Mouse (Mus musculus) intestine, embryonic 16.5 days (tissue): ENCODE measurements around the gene Srrm4. TPM values are rescaled to one million over a fixed set of nuclear protein-coding genes. Genes with fewer than 3 reads are reported as not detected.

Source experiments
- ATAC-seq: fragments of 200-750 bp; cut with Nextera tagmentation; 2 replicates; pipeline ENCODE4 v1.8.0; 2017; ENCODE audit warnings: moderate TSS enrichment, moderate library complexity
- H3K27ac ChIP-seq: fragments of 300-500 bp; sonication (generic); 2 replicates; pipeline ENCODE4 v1.5.1; 2014; ENCODE audit warnings: mild to moderate bottlenecking, low read length
- H3K27me3 ChIP-seq: fragments of 300-500 bp; sonication (generic); replicated peaks from 2 replicates; pipeline ENCODE4 v1.6.1; 2014; ENCODE audit warnings: low read length, control low read depth, mixed read lengths; ENCODE audit not compliant: control insufficient read depth, insufficient read depth
- H3K36me3 ChIP-seq: fragments of 300-500 bp; sonication (generic); 2 replicates; pipeline ENCODE4 v1.6.1; 2014; ENCODE audit warnings: low read length, control low read depth; ENCODE audit not compliant: control insufficient read depth, insufficient read depth
- H3K4me1 ChIP-seq: fragments of 300-500 bp; sonication (generic); 2 replicates; pipeline ENCODE4 v1.6.1; 2014; ENCODE audit warnings: low read length, control low read depth, mixed read lengths; ENCODE audit not compliant: control insufficient read depth, insufficient read depth
- H3K4me2 ChIP-seq: fragments of 300-500 bp; sonication (generic); 2 replicates; pipeline ENCODE4 v1.6.1; 2014; ENCODE audit warnings: low read depth, low read length, control low read depth
- H3K4me3 ChIP-seq: fragments of 300-500 bp; sonication (generic); 2 replicates; pipeline ENCODE4 v1.5.1; 2014; ENCODE audit warnings: mild to moderate bottlenecking, low read length
- H3K9ac ChIP-seq: fragments of 300-500 bp; sonication (generic); 2 replicates; pipeline ENCODE4 v1.6.1; 2014; ENCODE audit warnings: low read depth, low read length
- H3K9me3 ChIP-seq: fragments of 300-500 bp; sonication (generic); 2 replicates; pipeline ENCODE4 v1.6.1; 2016; ENCODE audit warnings: low read length, control low read depth; ENCODE audit not compliant: control insufficient read depth
- WGBS: fragments of 180-500 bp; shearing (Covaris S2); extraction: QIAGEN DNeasy Blood & Tissue Kit; methylation state at CpG from one replicate; pipeline ENCODE4 v1.1.7; 2014; 5-methylcytosine and 5-hydroxymethylcytosine counted together
- polyA plus RNA-seq: library from polyadenylated mRNA; unstranded; fragments of >200 nt; fragmentation: Nextera tagmentation; extraction: Ambion mirVana; gene quantifications from 2 replicates; pipeline ENCODE4 v1.2.1, GENCODE M21; 2015

Gene Srrm4
- polyA plus RNA-seq, 1 experiment from 2014 or later = 1.5 TPM

DNA sequence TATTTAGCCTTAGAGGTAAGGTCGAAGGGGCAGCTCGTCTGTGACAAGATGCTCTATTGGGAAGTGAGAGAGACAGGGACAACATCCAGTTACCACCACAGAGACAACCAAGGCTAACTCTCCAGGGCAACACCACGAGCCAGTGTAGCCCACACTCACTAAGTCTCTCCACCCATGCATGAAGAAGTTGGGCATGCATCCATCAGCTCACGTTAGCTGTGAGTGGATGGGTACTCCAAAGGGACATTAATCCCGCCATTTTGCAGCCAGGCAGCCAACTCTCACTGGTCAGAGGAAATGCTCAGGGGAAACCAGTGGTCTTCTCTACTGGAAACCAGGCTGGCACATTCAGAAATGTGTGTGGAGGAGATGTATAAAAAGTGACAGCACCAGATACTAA, 93.8 kb downstream of the Srrm4 start:
- H3K27ac ChIP-seq = no peak overlapping the region
- no peaks in the 10 kb centered on the region for H3K4me1 ChIP-seq
- H3K4me3 ChIP-seq = no peak overlapping the region
- H3K9me3 ChIP-seq = no peaks in the 10 kb centered on the region
- H3K4me2 ChIP-seq = no peak overlapping the region
- no peaks in the 10 kb centered on the region for H3K27me3 ChIP-seq
- no peak for ATAC-seq
- WGBS = 78% methylated on average over 5 of the region's 5 CpGs
- H3K36me3 ChIP-seq = no peaks in the 10 kb centered on the region
- H3K9ac ChIP-seq = no peak overlapping the region

DNA sequence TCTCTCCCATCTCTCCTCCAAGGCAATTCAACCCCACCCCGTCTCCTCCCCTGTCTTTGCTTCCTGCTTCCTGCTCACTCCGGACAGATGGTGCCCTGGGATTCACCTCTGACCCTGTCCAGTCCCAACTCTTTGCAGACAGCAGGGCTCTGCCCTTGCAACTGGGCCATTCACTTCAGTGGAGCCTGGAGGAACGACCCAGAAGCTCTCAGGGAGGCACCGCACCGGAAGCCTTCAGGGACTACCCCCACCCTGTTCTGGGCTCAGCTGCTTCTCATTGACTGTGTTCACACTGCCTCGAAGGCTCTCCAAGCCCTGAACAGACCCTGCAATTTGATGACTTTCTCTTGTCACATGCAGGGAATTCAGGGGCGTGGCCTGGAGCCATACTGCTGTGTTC, 94.4 kb downstream of the Srrm4 start:
- Histone ChIP-seq H3K9ac (no peak overlapping the region), H3K27me3 (no peaks in the 10 kb centered on the region), H3K27ac (no peak overlapping the region), H3K36me3 (no peaks in the 10 kb centered on the region), H3K4me3 (no peak overlapping the region), H3K4me2 (no peak overlapping the region), H3K9me3 (no peaks in the 10 kb centered on the region), H3K4me1 (no peaks in the 10 kb centered on the region)
- WGBS = 28% methylated on average over 7 of the region's 7 CpGs
- no peak for ATAC-seq

DNA sequence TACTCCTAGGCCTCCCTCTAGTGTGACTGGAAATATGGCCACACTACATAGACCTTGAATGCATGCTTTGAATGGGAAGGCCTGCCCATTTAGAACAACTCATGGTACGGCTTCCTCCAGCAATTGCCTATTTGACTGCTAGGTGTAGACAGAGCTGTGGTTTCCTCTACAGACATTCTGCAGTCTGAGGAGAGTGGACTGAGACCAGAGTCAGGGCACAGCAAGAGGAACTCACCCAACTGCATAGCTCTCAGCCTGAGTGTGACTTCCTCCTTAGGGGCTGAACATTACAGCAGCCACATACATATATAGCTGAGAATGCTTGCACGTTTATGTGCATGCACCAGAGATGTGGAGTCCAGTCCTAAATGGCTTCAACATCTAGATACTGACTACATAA, 94.9 kb downstream of the Srrm4 start:
- Histone ChIP-seq H3K9ac (no peak overlapping the region), H3K27me3 (no peaks in the 10 kb centered on the region), H3K4me2 (no peak overlapping the region), H3K9me3 (no peaks in the 10 kb centered on the region), H3K36me3 (no peaks in the 10 kb centered on the region), H3K4me3 (no peak overlapping the region), H3K27ac (no peak overlapping the region), H3K4me1 (no peaks in the 10 kb centered on the region)
- no peak for ATAC-seq
- 77% methylated on average over 2 of the region's 2 CpGs for WGBS

DNA sequence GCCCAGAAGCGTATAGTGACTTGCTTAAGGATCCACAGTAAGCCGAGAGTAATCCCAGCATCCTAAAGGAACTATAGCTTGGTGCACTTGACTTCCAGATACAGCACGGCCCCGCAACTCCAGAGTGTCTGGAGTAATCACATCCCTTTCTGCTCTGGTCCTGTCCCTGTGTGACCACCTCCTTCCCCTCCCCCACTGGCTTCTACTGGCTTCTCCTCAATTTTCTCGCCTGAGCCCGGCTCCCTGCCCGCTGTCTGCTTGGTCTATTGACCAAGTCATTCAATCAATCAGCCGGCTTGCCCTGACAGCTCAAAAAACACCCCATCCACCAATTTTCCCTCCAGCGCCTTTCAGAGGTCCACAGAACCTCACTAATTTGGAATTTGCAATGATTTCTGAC, 96.2 kb downstream of the Srrm4 start:
- no peak overlapping the region for H3K27ac ChIP-seq
- H3K9me3 ChIP-seq = no peaks in the 10 kb centered on the region
- ATAC-seq = no peak
- H3K36me3 ChIP-seq = no peaks in the 10 kb centered on the region
- H3K4me1 ChIP-seq = no peaks in the 10 kb centered on the region
- H3K4me3 ChIP-seq = no peak overlapping the region
- WGBS = 66% methylated on average over 9 of the region's 9 CpGs
- H3K27me3 ChIP-seq = no peaks in the 10 kb centered on the region
- no peak overlapping the region for H3K9ac ChIP-seq
- H3K4me2 ChIP-seq = no peak overlapping the region

DNA sequence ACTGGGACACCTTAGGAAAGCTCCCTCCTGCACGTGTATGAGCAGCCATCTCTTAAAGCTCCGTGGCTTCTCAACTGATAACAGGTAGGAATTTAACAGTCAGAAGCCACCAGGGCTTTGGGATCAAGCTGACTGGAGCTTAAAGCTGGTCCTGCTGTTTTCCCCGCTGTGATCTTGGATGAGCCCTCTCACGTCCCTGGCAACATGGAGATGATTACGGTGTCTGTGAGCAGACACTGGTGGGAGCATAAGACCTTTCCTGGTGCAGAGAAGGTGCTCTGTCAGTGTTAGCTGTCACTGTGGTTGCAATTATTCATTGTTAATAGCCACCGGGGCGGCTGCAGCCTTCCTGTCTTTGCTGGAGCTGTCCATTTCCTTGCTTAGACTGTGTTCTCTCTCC, 97.2 kb downstream of the Srrm4 start:
- H3K4me1 ChIP-seq = no peaks in the 10 kb centered on the region

DNA sequence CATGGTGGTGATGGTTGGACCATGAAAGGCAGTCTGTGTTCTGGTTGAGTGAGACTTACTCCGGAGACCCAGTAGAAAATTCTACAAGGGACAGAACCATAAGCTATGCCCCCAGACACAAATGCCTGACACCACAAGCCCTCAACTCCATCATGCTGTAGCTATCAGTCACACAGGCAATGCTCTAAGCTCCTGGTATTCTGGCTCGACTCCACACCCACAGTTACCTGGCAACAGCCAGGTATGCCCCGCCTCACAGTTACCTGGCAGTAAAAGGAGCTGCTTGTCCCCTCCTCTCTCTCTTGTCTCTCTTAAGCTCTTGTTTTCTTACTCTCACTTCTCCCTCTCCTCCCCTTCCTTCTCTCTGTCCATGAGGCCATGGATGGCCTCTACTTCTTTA, 98.9 kb downstream of the Srrm4 start:
- Histone ChIP-seq H3K4me2 (no peak overlapping the region), H3K36me3 (no peaks in the 10 kb centered on the region), H3K9ac (no peak overlapping the region), H3K27ac (no peak overlapping the region), H3K4me1 (no peaks in the 10 kb centered on the region), H3K27me3 (no peaks in the 10 kb centered on the region), H3K9me3 (no peaks in the 10 kb centered on the region), H3K4me3 (no peak overlapping the region)
- WGBS = 55% methylated on average over 3 of the region's 3 CpGs
- ATAC-seq = no peak

More for the DNA sequence above, 97.2 kb downstream of the Srrm4 start:
- ATAC-seq = no peak
- Histone ChIP-seq H3K9ac (no peak overlapping the region), H3K27me3 (no peaks in the 10 kb centered on the region), H3K9me3 (no peaks in the 10 kb centered on the region), H3K4me2 (no peak overlapping the region), H3K36me3 (no peaks in the 10 kb centered on the region), H3K27ac (no peak overlapping the region), H3K4me3 (no peak overlapping the region)
- WGBS = 31% methylated on average over 7 of the region's 7 CpGs

DNA sequence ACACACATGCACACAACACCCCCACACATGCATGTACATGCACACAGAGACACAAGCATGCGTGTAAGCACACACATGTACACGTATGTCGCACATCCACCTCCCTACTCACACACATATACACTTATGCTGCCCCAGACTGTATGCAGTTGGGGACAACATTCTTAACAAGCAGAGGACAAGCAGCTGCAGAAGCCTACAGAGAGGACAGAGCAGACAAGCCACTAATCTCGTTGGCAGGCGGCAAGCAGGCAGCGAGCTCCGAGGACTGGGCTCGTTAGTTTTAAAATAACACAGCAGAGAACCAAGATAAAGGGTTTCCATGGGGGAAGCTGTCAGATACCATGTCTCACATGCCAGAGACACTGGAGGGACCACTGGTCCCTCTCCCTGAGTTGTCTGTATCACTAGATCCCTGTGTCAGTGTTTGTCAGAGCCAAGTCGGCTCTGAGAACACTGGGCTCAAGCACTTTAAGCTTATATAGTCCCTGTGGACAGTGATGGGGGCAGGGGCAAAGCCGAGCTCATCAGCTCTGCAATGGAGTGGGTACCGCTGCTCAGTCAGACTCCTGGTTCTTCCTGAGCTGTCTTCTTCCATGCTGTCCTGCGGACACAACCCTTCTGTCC, 99.7 kb downstream of the Srrm4 start:
- H3K4me3 ChIP-seq = no peak overlapping the region
- H3K4me2 ChIP-seq = no peak overlapping the region
- ATAC-seq = no peak
- H3K36me3 ChIP-seq = no peaks in the 10 kb centered on the region
- H3K9ac ChIP-seq = no peak overlapping the region
- no peaks in the 10 kb centered on the region for H3K9me3 ChIP-seq
- H3K27ac ChIP-seq = no peak overlapping the region
- 56% methylated on average over 12 of the region's 12 CpGs for WGBS
- no peaks in the 10 kb centered on the region for H3K27me3 ChIP-seq
- H3K4me1 ChIP-seq = no peaks in the 10 kb centered on the region

DNA sequence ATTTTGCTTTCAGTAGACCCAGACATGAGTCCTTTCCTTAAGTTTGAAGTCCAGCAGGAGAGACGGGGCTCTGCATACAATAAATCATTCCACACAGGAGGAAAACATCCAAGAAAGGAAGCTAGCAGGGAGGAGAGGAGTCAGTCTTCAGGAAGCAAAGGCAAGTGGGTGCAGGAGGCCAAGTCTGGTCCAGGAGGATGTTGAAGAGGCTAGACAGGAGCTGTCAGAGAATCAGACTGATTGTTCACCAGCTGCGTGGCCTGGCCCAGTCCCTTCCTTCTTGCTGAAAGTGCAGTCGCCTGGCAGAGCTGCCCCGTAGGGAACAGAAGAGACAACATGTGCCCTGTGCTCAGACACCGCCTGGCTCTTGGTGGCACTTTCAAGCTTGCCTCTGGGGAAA, 100.8 kb downstream of the Srrm4 start:
- H3K4me3 ChIP-seq = no peak overlapping the region
- WGBS = 53% methylated on average over 5 of the region's 5 CpGs
- H3K4me1 ChIP-seq = no peaks in the 10 kb centered on the region
- no peak overlapping the region for H3K27ac ChIP-seq
- H3K9ac ChIP-seq = no peak overlapping the region
- H3K9me3 ChIP-seq = no peaks in the 10 kb centered on the region
- no peak for ATAC-seq
- no peaks in the 10 kb centered on the region for H3K36me3 ChIP-seq
- no peak overlapping the region for H3K4me2 ChIP-seq
- H3K27me3 ChIP-seq = no peaks in the 10 kb centered on the region

DNA sequence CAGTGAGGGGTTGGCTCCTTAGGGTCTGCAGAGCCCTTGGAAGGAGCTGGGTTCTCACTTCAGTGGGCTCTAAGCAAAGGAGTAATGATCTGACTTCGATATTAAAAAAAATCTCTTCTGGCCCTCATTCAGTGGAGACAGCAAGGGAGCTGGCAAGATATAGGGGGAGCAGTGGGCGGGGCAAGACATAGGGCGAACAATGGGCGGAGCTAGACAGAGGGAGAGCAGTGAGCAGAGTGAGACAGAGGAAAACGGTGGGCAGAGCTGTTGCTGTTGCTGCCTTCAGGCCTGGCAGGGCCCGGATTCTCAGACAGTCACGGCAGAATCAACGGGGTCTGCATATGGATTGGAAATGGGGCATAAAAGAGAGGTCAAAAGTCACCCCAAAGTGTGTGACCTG, 102.0 kb downstream of the Srrm4 start:
- Histone ChIP-seq H3K4me3 (no peak overlapping the region), H3K27ac (no peak overlapping the region), H3K4me1 (no peaks in the 10 kb centered on the region), H3K9me3 (no peaks in the 10 kb centered on the region), H3K9ac (no peak overlapping the region), H3K27me3 (no peaks in the 10 kb centered on the region), H3K4me2 (no peak overlapping the region), H3K36me3 (no peaks in the 10 kb centered on the region)
- WGBS = 56% methylated on average over 8 of the region's 8 CpGs
- no peak for ATAC-seq

DNA sequence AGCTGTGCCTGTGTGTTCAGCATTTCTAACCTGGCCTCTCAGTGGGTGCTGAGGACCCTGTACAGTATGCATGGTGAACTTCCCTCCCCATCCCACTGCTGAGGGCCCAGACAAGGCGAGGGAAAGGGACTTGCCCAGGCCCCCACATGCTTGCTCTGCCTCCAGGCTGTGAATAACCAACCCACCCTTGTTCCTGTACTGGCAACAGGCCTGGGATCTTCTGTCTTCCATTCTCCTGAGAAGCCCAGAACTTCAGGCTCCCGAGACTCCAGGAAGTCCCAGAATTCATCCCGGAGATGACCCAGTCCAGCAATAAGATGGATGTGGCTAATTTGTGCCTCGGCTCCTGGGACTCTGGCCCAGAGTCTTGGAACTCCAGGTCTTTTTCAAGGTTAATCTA, 105.5 kb downstream of the Srrm4 start:
- no peak overlapping the region for H3K4me3 ChIP-seq
- no peak for ATAC-seq
- WGBS = 47% methylated on average over 4 of the region's 4 CpGs

More for the DNA sequence above, 105.5 kb downstream of the Srrm4 start:
- no peaks in the 10 kb centered on the region for H3K27me3 ChIP-seq
- no peaks in the 10 kb centered on the region for H3K4me1 ChIP-seq
- no peak overlapping the region for H3K4me2 ChIP-seq
- H3K36me3 ChIP-seq = no peaks in the 10 kb centered on the region
- H3K9ac ChIP-seq = no peak overlapping the region
- H3K27ac ChIP-seq = no peak overlapping the region
- H3K9me3 ChIP-seq = no peaks in the 10 kb centered on the region
